ENCODE assay signal across 8 mouse cellular contexts in the genomic region with DNA sequence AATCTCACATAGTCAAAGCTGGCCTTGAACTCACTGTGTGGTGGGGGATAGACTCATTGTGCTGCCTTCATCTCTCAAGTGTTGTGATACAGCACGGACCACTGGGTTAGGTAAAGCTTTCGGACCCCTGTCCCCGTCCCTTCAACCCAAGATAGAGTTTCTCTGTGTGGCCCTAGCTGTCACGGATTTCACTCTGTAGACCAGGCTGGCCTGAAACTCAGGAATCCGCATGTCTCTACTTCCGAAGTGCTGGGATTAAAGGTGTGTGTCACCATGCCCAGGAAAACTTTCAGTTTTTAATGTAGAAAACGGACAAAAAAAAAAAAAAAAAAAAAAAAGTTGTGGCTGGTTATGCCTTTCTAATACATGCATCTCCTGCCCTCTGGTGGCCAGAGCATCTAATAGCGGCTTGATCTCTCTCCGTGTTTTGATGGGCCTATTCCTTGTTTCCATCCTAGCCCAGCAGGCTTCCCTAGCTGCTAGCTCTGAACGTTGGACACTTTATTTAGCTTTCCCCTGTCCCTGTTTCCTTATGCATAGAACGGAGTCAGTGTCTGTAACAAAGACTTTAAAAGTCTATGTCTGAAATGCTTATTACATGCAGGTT. TPM values are rescaled to one million over a fixed set of nuclear protein-coding genes. Genes with fewer than 3 reads are reported as not detected.
DNase-seq lines count a peak whose midpoint lies in the region; ATAC-seq and TF ChIP-seq lines count a peak whose summit lies in the region.

No protein-coding gene starts in this region.

- ATAC-seq in neural tube, embryonic 15.5 days (ENCODE audit: low FRiP score): no peak; the same call in 1 of the 2 replicates
- ATAC-seq in embryonic facial prominence, embryonic 14.5 days (ENCODE audit: low read depth): no peak; the same call in 1 of the 2 replicates
- peak; percentile 32 to 81; a peak in 3 of 4 replicates for ATAC-seq in hematopoietic stem cell, adult 5-6 weeks (replicated peaks in 1 of 2; ENCODE audit: insufficient read depth in 1 of 2, low FRiP score in 2 of 2, low TSS enrichment in 1 of 2, low read depth in 1 of 2, poor library complexity in 2 of 2, severe bottlenecking in 2 of 2)
- ATAC-seq in neural tube, embryonic 11.5 days (ENCODE audit: insufficient read depth, low FRiP score, low TSS enrichment): no peak

- no peaks in the 10 kb centered on the region for H3K4me1 ChIP-seq in neural tube, embryonic 15.5 days
- no peaks in the 10 kb centered on the region for H3K4me1 ChIP-seq in bone marrow macrophage, adult 2 months (ENCODE audit: control insufficient read depth, insufficient read depth, low read length)
- no peaks in the 10 kb centered on the region for H3K4me1 ChIP-seq in embryonic facial prominence, embryonic 14.5 days (ENCODE audit: control insufficient read depth, insufficient read depth, low read length)
- H3K4me1 ChIP-seq in neural tube, embryonic 11.5 days (ENCODE audit: control insufficient read depth, insufficient read depth, low read length): no peaks in the 10 kb centered on the region

- H3K36me3 ChIP-seq in neural tube, embryonic 15.5 days: no peaks in the 10 kb centered on the region
- no peaks in the 10 kb centered on the region for H3K36me3 ChIP-seq in embryonic facial prominence, embryonic 14.5 days (ENCODE audit: control insufficient read depth, insufficient read depth, low read length)
- no peaks in the 10 kb centered on the region for H3K36me3 ChIP-seq in neural tube, embryonic 11.5 days (ENCODE audit: control insufficient read depth, insufficient read depth, low read length)

- H3K27ac ChIP-seq in neural tube, embryonic 15.5 days (replicated peaks): no peak overlapping the region
- H3K27ac ChIP-seq in bone marrow macrophage, adult 2 months (ENCODE audit: insufficient read depth, low read depth, low read length): no peak overlapping the region
- no peak overlapping the region for H3K27ac ChIP-seq in embryonic facial prominence, embryonic 14.5 days (replicated peaks; ENCODE audit: low read depth, low read length)
- H3K27ac ChIP-seq in neural tube, embryonic 11.5 days (ENCODE audit: low read depth, low read length): no peak overlapping the region

- peak; percentile 57 for DNase-seq in neural tube, embryonic 10.5 days (ENCODE audit: extremely low spot score, low spot score)
- DNase-seq in embryonic facial prominence, embryonic 14.5 days (ENCODE audit: low spot score): peak; percentile 86
- peak; percentile 72 to 79 for DNase-seq in left cerebral cortex, adult 18-20 months (ENCODE audit: low spot score in 2 of 2)
- peak; percentile 68 for DNase-seq in neural tube, embryonic 11.5 days (ENCODE audit: low spot score)
- DNase-seq in thymus, postnatal 4 days: peak; percentile 68

- H3K9me3 ChIP-seq in neural tube, embryonic 15.5 days (replicated peaks): no peaks in the 10 kb centered on the region
- 0 out of 2 replicates have a peak, but pooled peaks cover 6% of the 10 kb centered on the region for H3K9me3 ChIP-seq in embryonic facial prominence, embryonic 14.5 days (ENCODE audit: control insufficient read depth, low read length)
- no peaks in the 10 kb centered on the region for H3K9me3 ChIP-seq in neural tube, embryonic 11.5 days (ENCODE audit: control insufficient read depth, low read length)

- TF ChIP-seq POLR2A in bone marrow macrophage, adult 2 months (IDR thresholded peaks at IDR 0.05; ENCODE audit: borderline replicate concordance, low read depth, low read length): no peak

- peak; percentile 27; the same call in 1 of the 2 replicates for TF ChIP-seq CTCF in bone marrow macrophage, adult 2 months (IDR thresholded peaks at IDR 0.05; ENCODE audit: low read depth, low read length)

- WGBS in neural tube, embryonic 15.5 days: 48% methylated on average over 11 of the region's 11 CpGs
- 36% methylated on average over 11 of the region's 11 CpGs for WGBS in embryonic facial prominence, embryonic 14.5 days
- 48% methylated on average over 11 of the region's 11 CpGs for WGBS in neural tube, embryonic 11.5 days

- no peak overlapping the region for H3K4me2 ChIP-seq in neural tube, embryonic 15.5 days
- peak overlapping the region; percentile 33 for H3K4me2 ChIP-seq in embryonic facial prominence, embryonic 14.5 days (ENCODE audit: low read depth, low read length)
- H3K4me2 ChIP-seq in neural tube, embryonic 11.5 days (ENCODE audit: low read depth): no peak overlapping the region

- no peak overlapping the region for H3K9ac ChIP-seq in neural tube, embryonic 15.5 days (replicated peaks)
- no peak overlapping the region for H3K9ac ChIP-seq in embryonic facial prominence, embryonic 14.5 days (ENCODE audit: low read depth, low read length)
- H3K9ac ChIP-seq in neural tube, embryonic 11.5 days (ENCODE audit: low read length): no peak overlapping the region

- no peaks in the 10 kb centered on the region for H3K27me3 ChIP-seq in neural tube, embryonic 15.5 days (replicated peaks)
- no peaks in the 10 kb centered on the region for H3K27me3 ChIP-seq in embryonic facial prominence, embryonic 14.5 days (replicated peaks; ENCODE audit: control insufficient read depth, insufficient read depth, low read length)
- no peaks in the 10 kb centered on the region for H3K27me3 ChIP-seq in neural tube, embryonic 11.5 days (ENCODE audit: control insufficient read depth, insufficient read depth, low read length)

- no peak overlapping the region for H3K4me3 ChIP-seq in neural tube, embryonic 15.5 days (replicated peaks)
- H3K4me3 ChIP-seq in bone marrow macrophage, adult 2 months (ENCODE audit: insufficient read depth, low read length): no peak overlapping the region
- H3K4me3 ChIP-seq in embryonic facial prominence, embryonic 14.5 days (ENCODE audit: low read depth, low read length): no peak overlapping the region
- no peak overlapping the region for H3K4me3 ChIP-seq in neural tube, embryonic 11.5 days (ENCODE audit: low read depth, low read length)

RNA-seq across cellular contexts. Expression of gene 1500009L16Rik, which starts 53.7 kb away (rescaled TPM):
- 102 and 103 TPM in 2 replicates for polyA plus RNA-seq in neural tube, embryonic 15.5 days (2015; fragmentation: Nextera tagmentation; extraction: Ambion mirVana)
- not detected in 2 replicates for polyA plus RNA-seq in bone marrow macrophage, adult 2 months (2012; ENCODE audit: insufficient read depth, insufficient read length, missing spikeins)
- 22.7 and 25.8 TPM in 2 replicates for polyA plus RNA-seq in embryonic facial prominence, embryonic 14.5 days (2014; fragmentation: Nextera tagmentation; extraction: Ambion mirVana)
- 13.4 and 19.4 TPM in 2 replicates for total RNA-seq in hematopoietic stem cell, adult 5-6 weeks (2017)
- total RNA-seq in left cerebral cortex, adult 18-20 months (2021): 10 to 100 TPM; 19.0 to 19.5 TPM
- 32.6 and 39.4 TPM in 2 replicates for polyA plus RNA-seq in neural tube, embryonic 11.5 days (2014; fragmentation: Nextera tagmentation; extraction: Ambion mirVana)

Comparison
In these comparisons a context has a peak if more than half of its experiments do, and no peak if none do; other contexts are left out.
1. ATAC-seq: peak in hematopoietic stem cell, adult 5-6 weeks (2 of 2); none in neural tube, embryonic 15.5 days (single experiment), embryonic facial prominence, embryonic 14.5 days (single experiment) and neural tube, embryonic 11.5 days (single experiment).
2. RNA of gene 1500009L16Rik, which starts 53.7 kb away (polyA plus RNA-seq): 102 to 103 TPM in neural tube, embryonic 15.5 days, 32.6 to 39.4 TPM in neural tube, embryonic 11.5 days and 22.7 to 25.8 TPM in embryonic facial prominence, embryonic 14.5 days; not detected in bone marrow macrophage, adult 2 months; every median in the first group is over 10 times any median in the second.
3. Peak in every context shown above with its lines, with median percentiles within 50 percentile points of each other: DNase-seq.